ENCODE assay signal across 26 mouse cellular contexts in genomic region chr17:36093936-36094335, GRCm38 (mm10). TPM values are rescaled to one million over a fixed set of nuclear protein-coding genes. Genes with fewer than 3 reads are reported as not detected.
A peak's percentile ranks its signal among the peaks of the same experiment; 100 is the strongest.
DNase-seq lines count a peak whose midpoint lies in the region; ATAC-seq lines count a peak whose summit lies in the region.
"Had no signal": no experiment of that assay in that cellular context is flagged by ENCODE, and none has a peak within 500 bp of the region (broad histone marks: within the 10 kb centered on the region; RNA-seq: fewer than 3 reads in every experiment).

No protein-coding gene starts in this region.

- no peak overlapping the region for H3K4me2 ChIP-seq in intestine, embryonic 14.5 days (ENCODE audit: low read length)
- H3K4me2 ChIP-seq in intestine, embryonic 15.5 days (replicated peaks): no peak overlapping the region
- H3K4me2 ChIP-seq: embryonic facial prominence, embryonic 12.5 days; forebrain, embryonic 13.5 days; forebrain, embryonic 15.5 days had no signal

- no peaks in the 10 kb centered on the region for H3K36me3 ChIP-seq in intestine, embryonic 14.5 days (ENCODE audit: control insufficient read depth, insufficient read depth, low read length)
- H3K36me3 ChIP-seq in intestine, embryonic 15.5 days: no peaks in the 10 kb centered on the region
- H3K36me3 ChIP-seq: embryonic facial prominence, embryonic 10.5 days; embryonic facial prominence, embryonic 12.5 days; forebrain, embryonic 15.5 days; G1E had no signal

- ATAC-seq in intestine, embryonic 14.5 days (replicated peaks; ENCODE audit: low FRiP score, low TSS enrichment, low read depth): no peak
- ATAC-seq in intestine, embryonic 15.5 days: no peak
- ATAC-seq: activated CD4-positive, CD25-positive, alpha-beta regulatory T cell, adult 4 months; forebrain, embryonic 13.5 days; forebrain, embryonic 15.5 days; forebrain, postnatal 0 days had no signal

- 25% methylated on average over 3 of the region's 3 CpGs for WGBS in intestine, embryonic 14.5 days
- WGBS in intestine, embryonic 15.5 days: 19% methylated on average over 3 of the region's 3 CpGs

- no peaks in the 10 kb centered on the region for H3K4me1 ChIP-seq in intestine, embryonic 14.5 days (replicated peaks; ENCODE audit: control insufficient read depth, insufficient read depth, low read length)
- no peaks in the 10 kb centered on the region for H3K4me1 ChIP-seq in intestine, embryonic 15.5 days (replicated peaks)
- H3K4me1 ChIP-seq: embryonic facial prominence, embryonic 10.5 days; embryonic facial prominence, embryonic 12.5 days; forebrain, embryonic 13.5 days; forebrain, embryonic 15.5 days had no signal

- no peaks in the 10 kb centered on the region for H3K9me3 ChIP-seq in intestine, embryonic 14.5 days (ENCODE audit: control insufficient read depth, low read length)
- no peaks in the 10 kb centered on the region for H3K9me3 ChIP-seq in intestine, embryonic 15.5 days
- H3K9me3 ChIP-seq: embryonic facial prominence, embryonic 10.5 days; embryonic facial prominence, embryonic 12.5 days; forebrain, embryonic 13.5 days; forebrain, embryonic 15.5 days; G1E had no signal

- peak; percentile 20 for DNase-seq in intestine, embryonic 14.5 days (ENCODE audit: low spot score)
- peak; percentile 46 for DNase-seq in ES-CJ7 (ENCODE audit: low read depth, low spot score)
- peak; percentile 83 for DNase-seq in R1 (ENCODE audit: low read depth, low spot score)
- no peak for DNase-seq in kidney, postnatal 25 days
- DNase-seq in spleen, adult 18-20 months: no peak
- DNase-seq: adrenal gland, adult 8-10 months; adrenal gland, postnatal 14 days; adrenal gland, postnatal 36 days; cerebellum, adult 11-12 months; cerebellum, adult 2 months; cerebellum, adult 9-10 months; cerebellum, postnatal 10 days; cerebellum, postnatal 25 days; forebrain, postnatal 0 days had no signal

- H3K9ac ChIP-seq in intestine, embryonic 14.5 days (ENCODE audit: low read length): no peak overlapping the region
- H3K9ac ChIP-seq in intestine, embryonic 15.5 days: no peak overlapping the region
- H3K9ac ChIP-seq: embryonic facial prominence, embryonic 12.5 days; forebrain, embryonic 13.5 days; forebrain, embryonic 15.5 days; forebrain, postnatal 0 days had no signal

- H3K27ac ChIP-seq in intestine, embryonic 14.5 days (ENCODE audit: low read depth): no peak overlapping the region
- H3K27ac ChIP-seq in intestine, embryonic 15.5 days: no peak overlapping the region
- H3K27ac ChIP-seq: embryonic facial prominence, embryonic 10.5 days; embryonic facial prominence, embryonic 12.5 days; forebrain, embryonic 13.5 days; forebrain, embryonic 15.5 days had no signal

- H3K4me3 ChIP-seq in intestine, embryonic 14.5 days (ENCODE audit: low read depth, low read length): no peak overlapping the region
- no peak overlapping the region for H3K4me3 ChIP-seq in intestine, embryonic 15.5 days (replicated peaks)
- H3K4me3 ChIP-seq: embryonic facial prominence, embryonic 10.5 days; embryonic facial prominence, embryonic 12.5 days; forebrain, embryonic 13.5 days; forebrain, embryonic 15.5 days had no signal

- no peaks in the 10 kb centered on the region for H3K27me3 ChIP-seq in intestine, embryonic 14.5 days (replicated peaks; ENCODE audit: control insufficient read depth, insufficient read depth, low read length)
- H3K27me3 ChIP-seq in intestine, embryonic 15.5 days (replicated peaks): no peaks in the 10 kb centered on the region
- H3K27me3 ChIP-seq: embryonic facial prominence, embryonic 12.5 days; forebrain, embryonic 13.5 days; forebrain, embryonic 15.5 days had no signal

RNA-seq across cellular contexts. Expression of gene Gm19684, which starts 27.5 kb away (rescaled TPM):
- not detected in 2 replicates for polyA plus RNA-seq in intestine, embryonic 14.5 days (2014; fragmentation: Nextera tagmentation; extraction: Ambion mirVana)
- polyA plus RNA-seq in intestine, embryonic 15.5 days (2015; fragmentation: Nextera tagmentation; extraction: Ambion mirVana): 0.11 TPM in 2 replicates
- polyA plus RNA-seq: C2C12; cerebellum, adult 2 months; cortical plate, adult 2 months; embryonic facial prominence, embryonic 10.5 days; embryonic facial prominence, embryonic 12.5 days; embryonic facial prominence, embryonic 14.5 days; forebrain, embryonic 11.5 days; forebrain, embryonic 13.5 days; forebrain, embryonic 15.5 days; forebrain, postnatal 0 days; G1E had no signal

RNA-seq across cellular contexts. Expression of gene Gm7030, which starts 35.3 kb away (rescaled TPM):
- polyA plus RNA-seq in intestine, embryonic 14.5 days (2014; fragmentation: Nextera tagmentation; extraction: Ambion mirVana): not detected in 2 replicates
- polyA plus RNA-seq in intestine, embryonic 15.5 days (2015; fragmentation: Nextera tagmentation; extraction: Ambion mirVana): 1.4 and 1.5 TPM in 2 replicates
- polyA plus RNA-seq: activated CD4-positive, CD25-positive, alpha-beta regulatory T cell, adult 4 months; C2C12; cerebellum, adult 2 months; cortical plate, adult 2 months; embryonic facial prominence, embryonic 10.5 days; embryonic facial prominence, embryonic 12.5 days; embryonic facial prominence, embryonic 14.5 days; forebrain, embryonic 11.5 days; forebrain, embryonic 13.5 days; forebrain, embryonic 15.5 days; forebrain, postnatal 0 days; G1E; Patski had no signal

RNA-seq across cellular contexts. Expression of gene Gm11127, which starts 35.8 kb away (rescaled TPM):
- not detected in 2 replicates for polyA plus RNA-seq in intestine, embryonic 14.5 days (2014; fragmentation: Nextera tagmentation; extraction: Ambion mirVana)
- 3.3 and 3.5 TPM in 2 replicates for polyA plus RNA-seq in intestine, embryonic 15.5 days (2015; fragmentation: Nextera tagmentation; extraction: Ambion mirVana)
- polyA plus RNA-seq: embryonic facial prominence, embryonic 10.5 days; embryonic facial prominence, embryonic 12.5 days; embryonic facial prominence, embryonic 14.5 days; forebrain, embryonic 11.5 days; forebrain, embryonic 13.5 days; forebrain, embryonic 15.5 days; forebrain, postnatal 0 days; G1E had no signal

RNA-seq across cellular contexts. Expression of gene Gm6034, which starts 51.2 kb away (rescaled TPM):
- polyA plus RNA-seq in intestine, embryonic 14.5 days (2014; fragmentation: Nextera tagmentation; extraction: Ambion mirVana): not detected in 2 replicates
- 0.11 and 0.25 TPM in 2 replicates for polyA plus RNA-seq in intestine, embryonic 15.5 days (2015; fragmentation: Nextera tagmentation; extraction: Ambion mirVana)
- polyA plus RNA-seq: C2C12; cerebellum, adult 2 months; cortical plate, adult 2 months; embryonic facial prominence, embryonic 10.5 days; embryonic facial prominence, embryonic 12.5 days; embryonic facial prominence, embryonic 14.5 days; forebrain, embryonic 11.5 days; forebrain, embryonic 13.5 days; forebrain, embryonic 15.5 days; forebrain, postnatal 0 days; G1E; Patski had no signal

RNA-seq across cellular contexts. Expression of gene H2-T22, which starts 51.4 kb away (rescaled TPM):
- polyA plus RNA-seq in intestine, embryonic 14.5 days (2014; fragmentation: Nextera tagmentation; extraction: Ambion mirVana): 15.0 and 17.8 TPM in 2 replicates
- polyA plus RNA-seq in intestine, embryonic 15.5 days (2015; fragmentation: Nextera tagmentation; extraction: Ambion mirVana): 13.3 and 13.9 TPM in 2 replicates

Comparison
In these comparisons a context has a peak if more than half of its experiments do, and no peak if none do; other contexts are left out.
1. DNase-seq: peak in intestine, embryonic 14.5 days (single experiment), ES-CJ7 (single experiment) and R1 (single experiment); none in kidney, postnatal 25 days (0 of 2) and spleen, adult 18-20 months (0 of 2).